Mouse (Mus musculus): Measurements from ENCODE around the gene Fam83g.

GRCm38 (mm10) chr11:61665991-61666799 lies 17.7 kb upstream of the Fam83g start:
- TF ChIP-seq CTCF (IDR thresholded peaks at IDR 0.05; ENCODE audit: control insufficient read depth, insufficient read depth, insufficient read length) (peak; percentile 68), USF1 (IDR thresholded peaks at IDR 0.05; ENCODE audit: low read depth) (no peak), MAX (IDR thresholded peaks at IDR 0.05) (no peak), CEBPB (IDR thresholded peaks at IDR 0.05; ENCODE audit: low read depth) (no peak), MYOD1 (IDR thresholded peaks at IDR 0.05; ENCODE audit: control insufficient read depth, insufficient read length, low read depth) (no peak), MYOG (IDR thresholded peaks at IDR 0.05; ENCODE audit: control insufficient read depth, extremely low read depth, insufficient read length) (no peak)

Measured in C2C12 (cell line).